Mouse (Mus musculus): ENCODE results near the gene Ptpn11. TPM values are rescaled to one million over a fixed set of nuclear protein-coding genes. Genes with fewer than 3 reads are reported as not detected.

The Ptpn11 gene
- polyA plus RNA-seq, 1 experiment from 2014 or later = 22.9 TPM

DNA sequence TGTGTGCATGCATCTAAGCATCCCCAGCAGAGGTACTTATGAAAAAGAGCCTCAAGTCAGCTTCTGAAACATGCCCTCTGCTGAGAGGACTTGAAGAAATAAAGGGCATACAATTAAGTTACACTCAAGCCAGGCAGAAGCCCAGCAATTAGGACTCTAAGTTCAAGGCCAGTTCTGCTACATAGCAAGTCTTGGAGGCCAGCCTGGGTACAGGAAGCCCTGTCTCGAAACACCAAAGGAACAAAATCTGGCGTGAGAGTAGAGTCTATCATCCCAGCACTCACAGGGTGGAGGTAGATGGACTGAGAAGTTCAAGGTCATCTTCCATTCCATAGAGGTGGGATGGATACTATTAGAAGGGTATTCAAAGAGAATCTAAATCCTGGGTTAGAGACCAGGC lies 6.8 kb downstream of the Ptpn11 start:
- Histone ChIP-seq H3K27me3 (replicated peaks) (no peaks in the 10 kb centered on the region), H3K27ac (ENCODE audit: poor library complexity, severe bottlenecking) (peak overlapping the region; percentile 94), H3K9ac (peak overlapping the region; percentile 55; the same call in 1 of the 2 replicates), H3K4me2 (peak overlapping the region; percentile 61), H3K4me1 (replicated peaks) (peaks cover 91% of the 10 kb centered on the region), H3K9me3 (replicated peaks) (no peaks in the 10 kb centered on the region), H3K4me3 (peak overlapping the region; percentile 19), H3K36me3 (no peaks in the 10 kb centered on the region)
- no peak; the same call in 1 of the 2 replicates for ATAC-seq (ENCODE audit: insufficient number of reproducible peaks, low FRiP score)
- WGBS = 30% methylated on average over 2 of the region's 2 CpGs

DNA sequence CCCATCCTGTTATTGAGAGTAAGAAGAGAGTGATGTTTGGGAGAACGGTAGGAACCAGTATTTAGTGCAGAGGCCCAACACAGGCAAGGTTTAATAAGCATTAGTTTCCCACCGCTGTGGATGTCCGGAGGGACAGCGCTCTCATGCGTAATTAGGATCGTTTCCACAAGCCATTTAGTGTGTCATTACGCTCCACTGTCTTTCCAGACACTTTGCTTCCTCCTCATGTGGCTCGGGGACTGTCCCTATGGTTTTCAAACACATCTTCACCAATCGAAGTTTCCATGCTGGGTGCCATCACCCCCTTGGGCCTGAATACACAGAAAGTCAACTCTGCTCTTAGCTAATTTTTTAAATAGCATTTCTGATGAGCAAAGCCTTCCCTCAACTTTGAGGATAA lies 7.9 kb downstream of the Ptpn11 start:
- no peak overlapping the region for H3K27ac ChIP-seq (ENCODE audit: poor library complexity, severe bottlenecking)
- WGBS = 85% methylated on average over 9 of the region's 9 CpGs
- H3K9ac ChIP-seq = no peak overlapping the region

GRCm38 (mm10) chr5:121179077-121179857 lies 11.9 kb downstream of the Ptpn11 start:
- Histone ChIP-seq H3K4me3 (no peak overlapping the region), H3K27ac (ENCODE audit: poor library complexity, severe bottlenecking) (peak overlapping the region; percentile 77), H3K4me1 (replicated peaks) (peaks cover 65% of the 10 kb centered on the region), H3K9me3 (replicated peaks) (no peaks in the 10 kb centered on the region), H3K9ac (no peak overlapping the region), H3K36me3 (0 out of 2 replicates have a peak, but pooled peaks cover 7% of the 10 kb centered on the region), H3K4me2 (peak overlapping the region; percentile 1; the same call in 1 of the 2 replicates), H3K27me3 (replicated peaks) (no peaks in the 10 kb centered on the region)
- no peak for ATAC-seq (ENCODE audit: insufficient number of reproducible peaks, low FRiP score)
- WGBS = 48% methylated on average over 9 of the region's 9 CpGs

More for the DNA sequence above, 7.9 kb downstream of the Ptpn11 start:
- no peaks in the 10 kb centered on the region for H3K36me3 ChIP-seq
- no peak overlapping the region for H3K4me2 ChIP-seq
- ATAC-seq (ENCODE audit: insufficient number of reproducible peaks, low FRiP score) = no peak
- no peaks in the 10 kb centered on the region for H3K9me3 ChIP-seq (replicated peaks)
- H3K4me1 ChIP-seq (replicated peaks) = peaks cover 93% of the 10 kb centered on the region
- no peaks in the 10 kb centered on the region for H3K27me3 ChIP-seq (replicated peaks)
- H3K4me3 ChIP-seq = no peak overlapping the region

DNA sequence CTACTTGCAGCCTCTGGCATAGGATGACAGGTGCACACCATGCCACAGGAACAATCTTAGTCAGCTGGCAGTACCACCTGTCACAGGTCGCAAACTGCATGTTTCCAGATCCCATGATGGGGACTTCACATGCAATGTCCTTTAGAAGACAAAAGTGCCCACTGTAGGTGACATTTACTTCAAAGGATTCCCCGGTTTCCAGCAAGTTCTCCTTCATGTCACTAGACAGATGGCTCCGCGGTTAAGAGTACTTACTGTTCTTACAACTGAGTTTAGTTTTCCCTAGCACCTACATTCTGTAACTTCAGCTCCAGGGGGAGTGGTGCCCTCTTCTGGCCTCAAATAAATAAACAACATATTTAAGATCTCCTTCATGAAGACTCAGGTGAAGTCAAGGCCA lies 18.4 kb downstream of the Ptpn11 start:
- no peak overlapping the region for H3K27ac ChIP-seq (ENCODE audit: poor library complexity, severe bottlenecking)
- 85% methylated on average over 4 of the region's 4 CpGs for WGBS
- H3K4me2 ChIP-seq = no peak overlapping the region
- no peaks in the 10 kb centered on the region for H3K27me3 ChIP-seq (replicated peaks)
- no peak overlapping the region for H3K4me3 ChIP-seq
- H3K9ac ChIP-seq = no peak overlapping the region
- peaks cover 41% of the 10 kb centered on the region for H3K36me3 ChIP-seq
- no peak for ATAC-seq (ENCODE audit: insufficient number of reproducible peaks, low FRiP score)
- no peaks in the 10 kb centered on the region for H3K9me3 ChIP-seq (replicated peaks)
- peaks cover 23% of the 10 kb centered on the region for H3K4me1 ChIP-seq (replicated peaks)

- ATAC-seq (ENCODE audit: insufficient number of reproducible peaks, low FRiP score) = no peak
- Histone ChIP-seq H3K4me3 (no peak overlapping the region), H3K4me2 (no peak overlapping the region), H3K36me3 (peaks cover 68% of the 10 kb centered on the region), H3K27ac (ENCODE audit: poor library complexity, severe bottlenecking) (no peak overlapping the region), H3K27me3 (replicated peaks) (no peaks in the 10 kb centered on the region), H3K9me3 (replicated peaks) (no peaks in the 10 kb centered on the region), H3K9ac (no peak overlapping the region), H3K4me1 (replicated peaks) (peaks cover 20% of the 10 kb centered on the region)
- WGBS = 57% methylated on average over 2 of the region's 2 CpGs
These were observed 21.6 kb downstream of the Ptpn11 start for GRCm38 (mm10) chr5:121169588-121169987.

DNA sequence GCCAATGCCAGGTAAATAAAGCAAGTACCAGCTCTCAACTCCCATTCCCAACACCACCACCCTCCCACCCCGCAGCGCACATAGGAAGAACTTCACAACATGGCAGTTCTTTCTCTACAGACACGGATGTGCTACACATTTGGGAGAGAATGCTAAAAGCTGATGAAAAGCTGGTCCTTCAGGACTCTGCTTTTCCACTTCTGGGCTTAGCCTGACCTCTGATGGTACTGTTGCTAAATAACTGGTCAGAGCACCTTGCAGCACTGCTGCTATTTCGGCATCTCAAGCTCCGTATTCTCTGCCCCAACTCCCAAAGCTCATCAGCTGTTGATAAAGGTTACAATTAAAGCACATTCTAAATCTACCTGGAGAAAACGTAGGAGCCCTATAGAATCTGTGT lies 24.3 kb downstream of the Ptpn11 start:
- WGBS = 91% methylated on average over 6 of the region's 6 CpGs
- Histone ChIP-seq H3K9me3 (replicated peaks) (no peaks in the 10 kb centered on the region), H3K36me3 (peaks cover 84% of the 10 kb centered on the region), H3K27ac (ENCODE audit: poor library complexity, severe bottlenecking) (no peak overlapping the region), H3K4me1 (replicated peaks) (peaks cover 3% of the 10 kb centered on the region; the same call in 1 of the 2 replicates), H3K9ac (no peak overlapping the region), H3K4me3 (no peak overlapping the region), H3K27me3 (replicated peaks) (no peaks in the 10 kb centered on the region), H3K4me2 (no peak overlapping the region)
- ATAC-seq (ENCODE audit: insufficient number of reproducible peaks, low FRiP score) = no peak

- ATAC-seq (ENCODE audit: insufficient number of reproducible peaks, low FRiP score) = no peak
- no peak overlapping the region for H3K27ac ChIP-seq (ENCODE audit: poor library complexity, severe bottlenecking)
- H3K9me3 ChIP-seq (replicated peaks) = no peaks in the 10 kb centered on the region
- no peak overlapping the region for H3K4me2 ChIP-seq
- no peak overlapping the region for H3K4me3 ChIP-seq
- no peaks in the 10 kb centered on the region for H3K27me3 ChIP-seq (replicated peaks)
- peaks cover 88% of the 10 kb centered on the region for H3K36me3 ChIP-seq
- peaks cover 27% of the 10 kb centered on the region for H3K4me1 ChIP-seq (replicated peaks)
- 84% methylated on average over 7 of the region's 7 CpGs for WGBS
- no peak overlapping the region for H3K9ac ChIP-seq
These were observed 28.3 kb downstream of the Ptpn11 start for GRCm38 (mm10) chr5:121162923-121163322.

DNA sequence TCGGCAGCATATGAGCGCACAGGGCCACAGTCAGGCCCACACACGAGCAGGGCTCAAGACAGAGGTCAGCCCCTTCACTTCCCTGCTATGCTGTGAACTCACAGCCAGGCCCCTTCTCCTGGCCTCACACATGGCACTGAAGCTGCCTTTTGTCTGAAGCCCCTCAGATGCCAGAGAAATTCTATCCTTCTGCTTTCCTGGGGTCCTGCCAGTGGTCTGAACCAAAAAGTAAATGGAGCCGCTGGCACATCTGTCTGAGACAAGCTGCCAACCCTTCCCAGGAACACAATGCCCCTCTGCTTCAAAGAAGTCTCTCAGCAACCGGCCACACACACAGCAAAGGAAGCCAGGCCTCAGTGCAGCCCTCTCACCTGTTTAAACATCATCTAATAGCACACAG lies 28.9 kb downstream of the Ptpn11 start:
- Histone ChIP-seq H3K27ac (ENCODE audit: poor library complexity, severe bottlenecking) (no peak overlapping the region), H3K4me3 (no peak overlapping the region), H3K27me3 (replicated peaks) (no peaks in the 10 kb centered on the region), H3K9ac (no peak overlapping the region), H3K36me3 (peaks cover 88% of the 10 kb centered on the region), H3K9me3 (replicated peaks) (no peaks in the 10 kb centered on the region), H3K4me2 (no peak overlapping the region), H3K4me1 (replicated peaks) (peaks cover 29% of the 10 kb centered on the region)
- 88% methylated on average over 5 of the region's 5 CpGs for WGBS
- no peak for ATAC-seq (ENCODE audit: insufficient number of reproducible peaks, low FRiP score)

- ATAC-seq (ENCODE audit: insufficient number of reproducible peaks, low FRiP score) = no peak
- 0 out of 2 replicates have a peak overlapping the region, but pooled peaks have one; percentile 14 for H3K9ac ChIP-seq
- WGBS = 47% methylated on average over 7 of the region's 7 CpGs
- peaks cover 44% of the 10 kb centered on the region for H3K4me1 ChIP-seq (replicated peaks)
- H3K27me3 ChIP-seq (replicated peaks) = no peaks in the 10 kb centered on the region
- peaks cover 85% of the 10 kb centered on the region for H3K36me3 ChIP-seq
- no peak overlapping the region for H3K4me3 ChIP-seq
- no peak overlapping the region for H3K4me2 ChIP-seq
- no peaks in the 10 kb centered on the region for H3K9me3 ChIP-seq (replicated peaks)
- peak overlapping the region; percentile 58; the same call in 1 of the 2 replicates for H3K27ac ChIP-seq (ENCODE audit: poor library complexity, severe bottlenecking)
These were observed 32.2 kb downstream of the Ptpn11 start for GRCm38 (mm10) chr5:121158966-121159365.

DNA sequence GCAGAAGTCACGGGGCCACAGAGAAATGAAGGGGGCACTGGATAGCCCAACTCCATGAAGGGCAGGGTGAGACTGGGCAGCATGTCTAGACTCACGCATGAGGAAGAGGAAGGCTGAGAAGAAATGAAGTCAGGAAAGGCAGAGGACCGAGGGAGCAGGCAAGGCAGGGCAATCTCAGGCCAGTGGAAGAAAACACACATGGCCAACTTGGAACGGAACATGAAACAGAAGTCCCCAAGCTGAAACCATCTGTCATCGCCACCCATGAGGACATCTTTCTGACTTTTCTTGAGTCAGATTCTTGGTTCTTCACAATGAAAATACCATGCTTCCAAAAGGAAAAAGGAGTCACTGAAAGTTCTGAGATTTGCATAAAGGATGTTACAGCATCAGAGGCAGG lies 33.7 kb downstream of the Ptpn11 start:
- no peak overlapping the region for H3K4me2 ChIP-seq
- H3K9ac ChIP-seq = no peak overlapping the region
- peaks cover 44% of the 10 kb centered on the region for H3K4me1 ChIP-seq (replicated peaks)
- no peak for ATAC-seq (ENCODE audit: insufficient number of reproducible peaks, low FRiP score)
- H3K27me3 ChIP-seq (replicated peaks) = no peaks in the 10 kb centered on the region
- no peaks in the 10 kb centered on the region for H3K9me3 ChIP-seq (replicated peaks)
- peaks cover 82% of the 10 kb centered on the region for H3K36me3 ChIP-seq
- 89% methylated on average over 5 of the region's 5 CpGs for WGBS
- no peak overlapping the region for H3K4me3 ChIP-seq
- H3K27ac ChIP-seq (ENCODE audit: poor library complexity, severe bottlenecking) = no peak overlapping the region

DNA sequence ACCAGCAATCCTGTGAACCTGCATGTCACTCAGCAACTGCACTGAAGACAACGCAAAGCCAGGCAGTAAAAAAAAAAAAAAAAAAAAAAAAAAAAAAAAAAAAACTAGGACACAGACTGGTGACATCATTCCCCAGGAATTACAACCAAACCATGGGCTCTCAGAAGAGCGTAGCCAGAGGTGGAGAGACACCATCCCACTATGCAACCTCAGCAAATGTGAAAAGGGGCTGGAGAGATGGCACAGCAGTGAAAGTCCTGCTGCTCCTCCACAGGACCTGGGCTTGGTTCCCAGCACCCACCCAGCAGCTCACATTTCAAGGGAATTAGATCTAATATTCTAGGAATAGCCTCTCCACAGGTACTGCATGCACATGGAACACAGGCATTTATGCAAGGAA lies 34.2 kb downstream of the Ptpn11 start:
- H3K4me3 ChIP-seq = no peak overlapping the region
- H3K9me3 ChIP-seq (replicated peaks) = no peaks in the 10 kb centered on the region
- no peak overlapping the region for H3K27ac ChIP-seq (ENCODE audit: poor library complexity, severe bottlenecking)
- H3K36me3 ChIP-seq = peaks cover 82% of the 10 kb centered on the region
- no peak overlapping the region for H3K9ac ChIP-seq
- peaks cover 44% of the 10 kb centered on the region for H3K4me1 ChIP-seq (replicated peaks)
- WGBS = 25% methylated on average over 2 of the region's 2 CpGs
- ATAC-seq (ENCODE audit: insufficient number of reproducible peaks, low FRiP score) = no peak
- no peaks in the 10 kb centered on the region for H3K27me3 ChIP-seq (replicated peaks)
- no peak overlapping the region for H3K4me2 ChIP-seq

Data from heart, embryonic 12.5 days (tissue).